Mouse (Mus musculus) liver, embryonic 14.5 days (tissue): ENCODE measurements around the gene Tdp1.

ENCODE experiments used
- CTCF ChIP-seq: IDR thresholded peaks from 2 replicates; pipeline ENCODE4 v1.5.1; 2016; ENCODE audit warnings: antibody characterized with exemption, low read depth, control low read depth
- EP300 ChIP-seq: IDR thresholded peaks from 2 replicates; pipeline ENCODE4 v1.6.1; 2016; ENCODE audit warnings: antibody characterized with exemption, low read depth

GRCm38 (mm10) chr12:99899991-99900390, 15.7 kb downstream of the Tdp1 start:
- TF ChIP-seq CTCF (no peak; the same call in 1 of the 2 replicates), EP300 (no peak)
